Mouse (Mus musculus): ENCODE measurements around the gene Adamtsl4.

DNA sequence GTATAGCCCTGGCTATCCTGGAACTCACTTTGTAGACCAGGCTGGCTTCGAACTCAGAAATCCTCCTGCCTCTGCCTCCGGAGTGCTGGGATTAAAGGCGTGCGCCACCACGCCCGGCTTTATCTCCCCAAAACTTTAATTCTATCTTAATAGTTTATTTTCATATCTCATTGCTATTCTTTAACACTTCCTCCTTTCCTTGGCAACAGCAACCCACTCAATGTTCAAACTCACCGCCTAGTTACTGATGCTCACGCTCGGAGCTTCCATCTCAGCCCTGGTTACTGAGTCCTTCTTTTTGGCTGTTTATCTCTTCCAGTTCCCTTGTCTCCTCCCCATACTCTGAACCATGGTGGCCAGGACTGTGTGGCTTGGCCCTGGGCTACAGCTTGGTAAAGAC, 44.6 kb upstream of the Adamtsl4 start:
- no peak for TF ChIP-seq POLR2A (IDR thresholded peaks at IDR 0.05; ENCODE audit: low read depth, low read length)
- TF ChIP-seq CTCF (conservative IDR thresholded peaks at IDR 0.05; ENCODE audit: insufficient read depth, insufficient read length, low read depth, low read length): no peak
